Mouse (Mus musculus) adrenal gland, adult 10 weeks (tissue): ENCODE data around the gene Trem1. TPM values are rescaled to one million over a fixed set of nuclear protein-coding genes. Genes with fewer than 3 reads are reported as not detected.

ENCODE experiments used
- polyA plus RNA-seq: library from polyadenylated mRNA; stranded (reverse); fragments of 350-450 nt; fragmentation: Illumina TruSeq; extraction: RNeasy Lipid Tissue Mini Kit (QIAGEN cat#74804); gene quantifications from one replicate; pipeline ENCODE4 v1.2.3, GENCODE M21; 2014; ENCODE audit warnings: low read depth, low replicate concordance

Gene Trem1
- polyA plus RNA-seq = 0.52 TPM

DNA sequence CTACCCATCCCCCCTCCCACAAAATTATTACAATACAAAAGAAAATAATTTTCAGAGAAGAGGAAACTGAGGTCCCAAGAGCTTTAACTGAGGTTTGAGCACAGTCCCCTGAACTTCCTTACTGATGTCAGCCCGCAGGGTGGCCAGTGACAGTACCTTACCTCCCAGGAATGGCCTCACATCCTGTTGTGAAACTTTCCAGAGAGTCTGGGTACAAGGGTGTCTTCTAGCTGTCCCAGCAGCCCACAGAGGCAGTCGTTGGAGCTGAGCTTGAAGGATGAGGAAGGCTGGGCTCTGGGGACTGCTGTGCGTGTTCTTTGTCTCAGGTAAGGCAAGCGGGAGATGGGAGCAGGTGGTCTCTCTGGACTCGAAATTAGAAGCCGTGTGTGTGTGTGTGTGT lies at the start of gene Trem1:
TSS of gene Trem1 (plus strand) at position 251 of the 400 bp plus-strand sequence.

DNA sequence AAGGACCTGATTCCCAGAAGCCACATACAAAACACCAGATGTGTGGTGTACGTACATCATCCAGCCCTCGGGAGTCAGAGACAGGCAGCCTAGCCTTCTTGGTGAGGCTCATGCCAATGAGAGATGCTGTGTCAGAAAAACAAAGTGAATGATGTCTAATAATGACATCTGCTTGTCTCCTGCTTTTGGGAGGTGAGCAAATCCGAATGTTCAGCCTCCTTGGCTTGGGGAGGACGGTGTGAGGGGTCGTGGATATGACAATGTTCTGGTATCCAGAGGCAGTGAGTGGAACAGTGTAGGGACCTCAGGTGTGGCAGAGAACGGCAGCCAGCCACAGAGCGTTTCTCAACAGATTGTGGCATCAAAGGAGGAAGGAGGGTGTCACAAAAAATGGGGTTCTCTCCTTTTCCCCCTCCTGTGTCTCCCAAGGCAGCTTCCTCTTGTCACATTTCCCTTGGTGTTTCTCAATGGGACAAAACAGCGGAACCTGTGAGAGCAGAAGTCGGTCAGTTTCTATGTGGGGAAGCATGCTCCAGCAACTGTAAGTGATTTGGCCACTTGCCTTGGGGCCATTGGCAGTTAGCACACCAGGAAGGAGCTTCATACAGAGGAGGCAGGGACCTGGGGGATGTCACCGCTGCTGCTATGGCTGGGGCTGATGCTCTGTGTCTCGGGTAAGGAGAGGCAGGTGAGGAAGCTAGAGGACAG lies 14.8 kb downstream of the Trem1 start, which contains the start of gene Trem3:
TSS of gene Trem3 (plus strand) at position 557 of the 708 bp plus-strand sequence.

DNA sequence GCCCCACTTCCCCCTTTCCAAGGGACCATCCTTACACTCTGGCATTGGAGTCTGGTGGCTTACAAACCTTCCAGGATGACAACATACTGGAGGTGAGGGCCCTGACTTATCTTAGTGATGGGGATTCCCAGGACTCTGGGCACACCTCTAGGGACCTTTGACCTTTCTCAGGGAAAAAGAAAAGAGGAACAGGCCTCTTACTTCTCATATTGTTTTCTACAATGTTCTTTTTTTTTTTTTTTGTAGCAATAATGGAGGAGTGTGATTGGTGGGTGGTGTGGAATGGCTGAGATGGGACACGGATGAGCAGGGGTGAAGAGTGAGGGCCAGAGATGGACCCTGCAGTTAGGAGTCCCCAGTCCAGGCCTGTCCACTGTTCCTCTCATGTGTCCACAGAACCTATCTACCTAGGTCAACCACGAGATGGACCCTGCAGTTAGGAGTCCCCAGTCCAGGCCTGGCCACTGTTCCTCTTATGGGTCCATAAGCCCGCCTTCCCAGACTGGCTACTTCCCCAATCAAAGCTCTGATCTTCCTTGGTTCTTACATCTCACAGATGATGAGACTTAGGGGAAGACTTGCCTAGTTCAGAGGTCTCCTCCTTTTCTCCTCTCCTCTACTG lies 31.3 kb downstream of the Trem1 start, which contains the start of gene Treml4:
TSS of gene Treml4 (plus strand) at position 555 of the 622 bp plus-strand sequence.

Other genes starting within 250 kb of the Trem1 start
- gene 1700122O11Rik, start 194.5 kb upstream of the Trem1 start, polyA plus RNA-seq = not detected
- not detected for gene 1700067P10Rik, start 143.4 kb upstream of the Trem1 start, polyA plus RNA-seq
- gene 9830107B12Rik, start 86.5 kb upstream of the Trem1 start, polyA plus RNA-seq = not detected
- not detected for gene A530064D06Rik, start 65.5 kb upstream of the Trem1 start, polyA plus RNA-seq
- not detected for gene Trem3, start 15.0 kb downstream of the Trem1 start, polyA plus RNA-seq
- gene Treml4, start 31.5 kb downstream of the Trem1 start, polyA plus RNA-seq = not detected
- gene Treml2, start 66.7 kb downstream of the Trem1 start, polyA plus RNA-seq = 0.29 TPM
- not detected for gene B430306N03Rik, start 83.4 kb downstream of the Trem1 start, polyA plus RNA-seq
- not detected for gene Trem2, start 113.6 kb downstream of the Trem1 start, polyA plus RNA-seq
- gene Treml1, start 127.1 kb downstream of the Trem1 start, polyA plus RNA-seq = not detected
- 21.8 TPM for gene Nfya, start 177.1 kb downstream of the Trem1 start, polyA plus RNA-seq
- gene Oard1, start 177.2 kb downstream of the Trem1 start, polyA plus RNA-seq = 44.0 TPM
- gene Apobec2, start 200.2 kb downstream of the Trem1 start, polyA plus RNA-seq = 2.6 TPM
- gene Tspo2, start 218.8 kb downstream of the Trem1 start, polyA plus RNA-seq = not detected
- gene Unc5cl, start 222.1 kb downstream of the Trem1 start, polyA plus RNA-seq = not detected